Mouse (Mus musculus): ENCODE data around the gene Tmem239. TPM values are rescaled to one million over a fixed set of nuclear protein-coding genes. Genes with fewer than 3 reads are reported as not detected.

Gene Tmem239
- polyA plus RNA-seq, 2 experiments: not detected

DNA sequence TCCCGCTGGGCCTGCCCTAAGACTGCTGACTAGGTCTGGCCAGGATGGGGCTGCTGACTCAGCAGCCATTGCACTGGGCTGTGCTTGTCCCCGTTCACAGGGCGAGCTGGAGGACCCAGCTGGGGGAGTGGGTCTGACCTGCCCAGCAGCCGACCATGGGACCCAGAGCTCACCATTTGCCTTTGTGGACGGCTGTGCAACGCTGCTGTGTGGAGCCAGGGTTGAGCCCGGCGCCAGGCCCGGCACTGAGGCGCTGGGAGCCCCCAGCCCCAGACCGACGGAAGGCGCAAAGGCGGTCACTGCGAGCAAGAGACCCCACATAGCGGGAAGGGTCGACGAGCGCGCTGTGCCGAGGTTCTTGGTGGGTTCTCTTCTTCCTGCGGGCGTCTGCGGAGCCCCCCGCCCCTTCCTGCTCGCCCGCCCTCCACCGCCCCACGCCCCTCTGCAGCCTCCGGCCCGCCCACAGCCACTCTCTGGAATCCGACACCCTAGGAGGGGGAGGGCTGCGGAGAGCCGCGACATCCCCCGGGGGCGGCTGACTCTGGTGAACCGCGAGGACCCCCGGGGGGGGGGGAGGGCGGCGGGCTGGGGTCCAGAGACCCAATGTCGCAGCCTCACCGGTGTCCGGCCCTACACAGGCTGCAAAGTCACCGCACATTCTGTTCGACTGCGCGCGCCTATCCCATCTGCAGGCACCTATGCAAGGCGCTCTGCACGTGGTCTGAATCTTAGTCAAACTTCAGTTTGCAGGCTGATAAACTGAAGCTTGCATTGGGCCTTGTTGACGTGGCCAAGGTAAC, 8.9 kb upstream of the Tmem239 start, which contains the start of gene Cpxm1:
TSS of gene Cpxm1 (minus strand) at position 389 of the 800 bp plus-strand sequence.
- no peaks in the 10 kb centered on the region for H3K9me3 ChIP-seq (ENCODE audit: control insufficient read depth, low read length)
- 3% methylated on average over 49 of the region's 53 CpGs for WGBS (ENCODE audit: insufficient replicate concordance)
- H3K4me2 ChIP-seq (ENCODE audit: low read depth): peak within 1 kb of the TSS; percentile 63
- no peak within 1 kb of the TSS for H3K9ac ChIP-seq (replicated peaks)
- H3K36me3 ChIP-seq (replicated peaks; ENCODE audit: control insufficient read depth, insufficient read depth, low read depth): no peaks in the 10 kb centered on the region
- H3K27me3 ChIP-seq (ENCODE audit: control insufficient read depth, insufficient read depth, low read length): peaks cover 21% of the 10 kb centered on the region
- peak within 1 kb of the TSS; percentile 29 to 46 for H3K4me3 ChIP-seq (ENCODE audit: insufficient read depth in 1 of 2, low read depth in 2 of 2, low read length in 2 of 2)
- H3K27ac ChIP-seq: no peak within 1 kb of the TSS
- ATAC-seq (ENCODE audit: insufficient read depth): peak; percentile 43; the same call in 1 of the 2 replicates
- H3K4me1 ChIP-seq (replicated peaks; ENCODE audit: control insufficient read depth in 2 of 2, insufficient read depth in 2 of 2, low read length in 1 of 2): no peaks in the 10 kb centered on the region
- TF ChIP-seq CTCF (IDR thresholded peaks at IDR 0.05; ENCODE audit: low read depth) (no peak), EP300 (IDR thresholded peaks at IDR 0.05; ENCODE audit: low read depth) (no peak)
- no peak for DNase-seq (ENCODE audit: low read depth in 3 of 3, low spot score in 3 of 3)

GRCm38 (mm10) chr2:130398091-130398490, 8.2 kb upstream of the Tmem239 start:
- Histone ChIP-seq H3K36me3 (replicated peaks; ENCODE audit: control insufficient read depth, insufficient read depth, low read depth) (no peaks in the 10 kb centered on the region), H3K4me2 (ENCODE audit: low read depth) (peak overlapping the region; percentile 63), H3K9ac (replicated peaks) (no peak overlapping the region), H3K4me3 (ENCODE audit: insufficient read depth in 1 of 2, low read depth in 2 of 2, low read length in 2 of 2) (no peak overlapping the region), H3K9me3 (ENCODE audit: control insufficient read depth, low read length) (no peaks in the 10 kb centered on the region), H3K27me3 (ENCODE audit: control insufficient read depth, insufficient read depth, low read length) (peaks cover 21% of the 10 kb centered on the region), H3K4me1 (replicated peaks; ENCODE audit: control insufficient read depth in 2 of 2, insufficient read depth in 2 of 2, low read length in 1 of 2) (no peaks in the 10 kb centered on the region), H3K27ac (no peak overlapping the region)
- TF ChIP-seq CTCF (IDR thresholded peaks at IDR 0.05; ENCODE audit: low read depth) (no peak), EP300 (IDR thresholded peaks at IDR 0.05; ENCODE audit: low read depth) (no peak)
- ATAC-seq (ENCODE audit: insufficient read depth) (no peak), DNase-seq (ENCODE audit: low read depth in 3 of 3, low spot score in 3 of 3) (no peak)
- 13% methylated on average over 14 of the region's 14 CpGs for WGBS (ENCODE audit: insufficient replicate concordance)

GRCm38 (mm10) chr2:130400046-130400445, 6.2 kb upstream of the Tmem239 start:
- WGBS (ENCODE audit: insufficient replicate concordance): 50% methylated on average over 1 of the region's 1 CpGs
- Histone ChIP-seq H3K4me3 (ENCODE audit: insufficient read depth in 1 of 2, low read depth in 2 of 2, low read length in 2 of 2) (no peak overlapping the region), H3K27me3 (ENCODE audit: control insufficient read depth, insufficient read depth, low read length) (peaks cover 21% of the 10 kb centered on the region), H3K9ac (replicated peaks) (no peak overlapping the region), H3K4me2 (ENCODE audit: low read depth) (no peak overlapping the region), H3K36me3 (replicated peaks; ENCODE audit: control insufficient read depth, insufficient read depth, low read depth) (no peaks in the 10 kb centered on the region), H3K4me1 (replicated peaks; ENCODE audit: control insufficient read depth in 2 of 2, insufficient read depth in 2 of 2, low read length in 1 of 2) (no peaks in the 10 kb centered on the region), H3K9me3 (ENCODE audit: control insufficient read depth, low read length) (no peaks in the 10 kb centered on the region), H3K27ac (no peak overlapping the region)
- no peak for DNase-seq (ENCODE audit: low read depth in 3 of 3, low spot score in 3 of 3)
- ATAC-seq (ENCODE audit: insufficient read depth): no peak
- TF ChIP-seq EP300 (IDR thresholded peaks at IDR 0.05; ENCODE audit: low read depth): no peak
- no peak for TF ChIP-seq CTCF (IDR thresholded peaks at IDR 0.05; ENCODE audit: low read depth)

DNA sequence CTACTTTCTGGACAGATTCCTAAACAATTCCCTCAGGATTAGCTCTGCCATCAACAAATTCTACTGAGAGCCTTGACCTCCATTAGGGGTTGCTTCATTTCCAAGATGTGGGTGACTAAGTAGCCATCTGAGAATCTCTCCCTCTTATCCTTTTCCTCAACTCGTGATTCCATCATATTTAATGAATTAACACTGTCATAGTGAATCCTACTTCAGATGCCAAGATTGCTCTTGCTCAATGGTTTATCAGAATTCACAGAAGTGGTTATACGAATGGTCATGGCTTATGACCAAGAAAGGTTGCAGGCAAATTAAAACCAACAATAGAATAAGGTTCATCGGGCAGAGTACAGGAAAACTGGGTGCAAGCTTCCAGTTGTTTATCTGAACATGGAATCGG, 4.4 kb upstream of the Tmem239 start:
- H3K36me3 ChIP-seq (replicated peaks; ENCODE audit: control insufficient read depth, insufficient read depth, low read depth): no peaks in the 10 kb centered on the region
- 60% methylated on average over 4 of the region's 4 CpGs for WGBS (ENCODE audit: insufficient replicate concordance)
- peaks cover 16% of the 10 kb centered on the region for H3K27me3 ChIP-seq (ENCODE audit: control insufficient read depth, insufficient read depth, low read length)
- H3K4me1 ChIP-seq (replicated peaks; ENCODE audit: control insufficient read depth in 2 of 2, insufficient read depth in 2 of 2, low read length in 1 of 2): no peaks in the 10 kb centered on the region
- DNase-seq (ENCODE audit: low read depth in 3 of 3, low spot score in 3 of 3) (no peak), ATAC-seq (ENCODE audit: insufficient read depth) (no peak)
- no peak for TF ChIP-seq CTCF (IDR thresholded peaks at IDR 0.05; ENCODE audit: low read depth)
- TF ChIP-seq EP300 (IDR thresholded peaks at IDR 0.05; ENCODE audit: low read depth): no peak
- no peak overlapping the region for H3K4me3 ChIP-seq (ENCODE audit: insufficient read depth in 1 of 2, low read depth in 2 of 2, low read length in 2 of 2)
- no peak overlapping the region for H3K27ac ChIP-seq
- no peaks in the 10 kb centered on the region for H3K9me3 ChIP-seq (ENCODE audit: control insufficient read depth, low read length)
- no peak overlapping the region for H3K9ac ChIP-seq (replicated peaks)
- no peak overlapping the region for H3K4me2 ChIP-seq (ENCODE audit: low read depth)

GRCm38 (mm10) chr2:130404939-130405338, 1.3 kb upstream of the Tmem239 start, which contains the start of the genes Gm28372 and 1700020A23Rik:
Gene Gm28372, plus strand, starts transcription at chr2:130405239.
Gene 1700020A23Rik, plus strand, starts transcription at chr2:130405259.
- TF ChIP-seq CTCF (IDR thresholded peaks at IDR 0.05; ENCODE audit: low read depth) (no peak), EP300 (IDR thresholded peaks at IDR 0.05; ENCODE audit: low read depth) (no peak)
- Histone ChIP-seq H3K4me1 (replicated peaks; ENCODE audit: control insufficient read depth in 2 of 2, insufficient read depth in 2 of 2, low read length in 1 of 2) (no peaks in the 10 kb centered on the region), H3K4me3 (ENCODE audit: insufficient read depth in 1 of 2, low read depth in 2 of 2, low read length in 2 of 2) (no peak within 1 kb of the TSS), H3K9ac (replicated peaks) (no peak within 1 kb of the TSS), H3K4me2 (ENCODE audit: low read depth) (no peak within 1 kb of the TSS), H3K27me3 (ENCODE audit: control insufficient read depth, insufficient read depth, low read length) (no peaks in the 10 kb centered on the region), H3K9me3 (ENCODE audit: control insufficient read depth, low read length) (no peaks in the 10 kb centered on the region), H3K27ac (no peak within 1 kb of the TSS), H3K36me3 (replicated peaks; ENCODE audit: control insufficient read depth, insufficient read depth, low read depth) (no peaks in the 10 kb centered on the region)
- WGBS (ENCODE audit: insufficient replicate concordance): 60% methylated on average over 1 of the region's 1 CpGs
- DNase-seq (ENCODE audit: low read depth in 3 of 3, low spot score in 3 of 3) (no peak), ATAC-seq (ENCODE audit: insufficient read depth) (no peak)

All from liver, embryonic 14.5 days (tissue).